Mouse (Mus musculus): ENCODE measurements at regions not wholly inside any gene's neighbourhood (a gene's known extent, or its start where the extent isn't known, plus 50 kb on each side); places are given as distances from the start of the nearest gene placed in this dataset.

GRCm38 (mm10) chr16:92958146-92958545, 132.2 kb upstream of the Runx1 start:
- Histone ChIP-seq H3K4me1 (ENCODE audit: control insufficient read depth, insufficient read depth, low read length) (peaks cover 9% of the 10 kb centered on the region; the same call in 1 of the 2 replicates), H3K4me3 (ENCODE audit: insufficient read depth, low read depth, low read length) (no peak overlapping the region), H3K36me3 (ENCODE audit: control insufficient read depth, insufficient read depth, low read length) (no peaks in the 10 kb centered on the region), H3K27ac (ENCODE audit: insufficient read depth, low read depth, low read length) (no peak overlapping the region), H3K27me3 (replicated peaks; ENCODE audit: control insufficient read depth, insufficient read depth, low read length) (no peaks in the 10 kb centered on the region)
- 63% methylated on average over 6 of the region's 6 CpGs for WGBS
- TF ChIP-seq POLR2A (IDR thresholded peaks at IDR 0.05; ENCODE audit: low read depth, low read length) (no peak), CTCF (conservative IDR thresholded peaks at IDR 0.05; ENCODE audit: insufficient read depth, insufficient read length, low read depth, low read length) (no peak)
- no peak for DNase-seq

GRCm38 (mm10) chr16:92955508-92955907, 129.6 kb upstream of the Runx1 start:
- DNase-seq = no peak
- H3K4me1 ChIP-seq (ENCODE audit: control insufficient read depth, insufficient read depth, low read length) = peaks cover 9% of the 10 kb centered on the region; the same call in 1 of the 2 replicates
- no peak for TF ChIP-seq POLR2A (IDR thresholded peaks at IDR 0.05; ENCODE audit: low read depth, low read length)
- no peak for TF ChIP-seq CTCF (conservative IDR thresholded peaks at IDR 0.05; ENCODE audit: insufficient read depth, insufficient read length, low read depth, low read length)
- no peak overlapping the region for H3K4me3 ChIP-seq (ENCODE audit: insufficient read depth, low read depth, low read length)
- 29% methylated on average over 5 of the region's 5 CpGs for WGBS
- no peak overlapping the region for H3K27ac ChIP-seq (ENCODE audit: insufficient read depth, low read depth, low read length)
- no peaks in the 10 kb centered on the region for H3K36me3 ChIP-seq (ENCODE audit: control insufficient read depth, insufficient read depth, low read length)
- H3K27me3 ChIP-seq (replicated peaks; ENCODE audit: control insufficient read depth, insufficient read depth, low read length) = no peaks in the 10 kb centered on the region

GRCm38 (mm10) chr16:92955087-92955486, 129.1 kb upstream of the Runx1 start:
- no peaks in the 10 kb centered on the region for H3K27me3 ChIP-seq (replicated peaks; ENCODE audit: control insufficient read depth, insufficient read depth, low read length)
- 93% methylated on average over 4 of the region's 4 CpGs for WGBS
- TF ChIP-seq CTCF (conservative IDR thresholded peaks at IDR 0.05; ENCODE audit: insufficient read depth, insufficient read length, low read depth, low read length) (no peak), POLR2A (IDR thresholded peaks at IDR 0.05; ENCODE audit: low read depth, low read length) (no peak)

GRCm38 (mm10) chr16:92953936-92954654, 128.1 kb upstream of the Runx1 start:
- H3K4me1 ChIP-seq (ENCODE audit: control insufficient read depth, insufficient read depth, low read length) = peaks cover 9% of the 10 kb centered on the region; the same call in 1 of the 2 replicates
- H3K27me3 ChIP-seq (replicated peaks; ENCODE audit: control insufficient read depth, insufficient read depth, low read length) = no peaks in the 10 kb centered on the region
- 59% methylated on average over 11 of the region's 11 CpGs for WGBS
- H3K36me3 ChIP-seq (ENCODE audit: control insufficient read depth, insufficient read depth, low read length) = no peaks in the 10 kb centered on the region
- no peak overlapping the region for H3K4me3 ChIP-seq (ENCODE audit: insufficient read depth, low read depth, low read length)
- DNase-seq = peak; percentile 76
- TF ChIP-seq CTCF (conservative IDR thresholded peaks at IDR 0.05; ENCODE audit: insufficient read depth, insufficient read length, low read depth, low read length) (no peak), POLR2A (IDR thresholded peaks at IDR 0.05; ENCODE audit: low read depth, low read length) (no peak)
- no peak overlapping the region for H3K27ac ChIP-seq (ENCODE audit: insufficient read depth, low read depth, low read length)

More at GRCm38 (mm10) chr16:92955087-92955486, 129.1 kb upstream of the Runx1 start:
- DNase-seq = no peak
- Histone ChIP-seq H3K4me3 (ENCODE audit: insufficient read depth, low read depth, low read length) (no peak overlapping the region), H3K36me3 (ENCODE audit: control insufficient read depth, insufficient read depth, low read length) (no peaks in the 10 kb centered on the region), H3K4me1 (ENCODE audit: control insufficient read depth, insufficient read depth, low read length) (peaks cover 9% of the 10 kb centered on the region; the same call in 1 of the 2 replicates), H3K27ac (ENCODE audit: insufficient read depth, low read depth, low read length) (no peak overlapping the region)

GRCm38 (mm10) chr16:92952336-92953097, 126.6 kb upstream of the Runx1 start:
- TF ChIP-seq POLR2A (IDR thresholded peaks at IDR 0.05; ENCODE audit: low read depth, low read length) (no peak), CTCF (conservative IDR thresholded peaks at IDR 0.05; ENCODE audit: insufficient read depth, insufficient read length, low read depth, low read length) (no peak)
- Histone ChIP-seq H3K4me3 (ENCODE audit: insufficient read depth, low read depth, low read length) (no peak overlapping the region), H3K27ac (ENCODE audit: insufficient read depth, low read depth, low read length) (no peak overlapping the region), H3K4me1 (ENCODE audit: control insufficient read depth, insufficient read depth, low read length) (peaks cover 9% of the 10 kb centered on the region; the same call in 1 of the 2 replicates), H3K36me3 (ENCODE audit: control insufficient read depth, insufficient read depth, low read length) (no peaks in the 10 kb centered on the region), H3K27me3 (replicated peaks; ENCODE audit: control insufficient read depth, insufficient read depth, low read length) (no peaks in the 10 kb centered on the region)
- peak; percentile 11 for DNase-seq
- 51% methylated on average over 7 of the region's 7 CpGs for WGBS

- DNase-seq = no peak
- H3K27me3 ChIP-seq (replicated peaks; ENCODE audit: control insufficient read depth, insufficient read depth, low read length) = no peaks in the 10 kb centered on the region
- H3K36me3 ChIP-seq (ENCODE audit: control insufficient read depth, insufficient read depth, low read length) = no peaks in the 10 kb centered on the region
- 68% methylated on average over 6 of the region's 6 CpGs for WGBS
- TF ChIP-seq CTCF (conservative IDR thresholded peaks at IDR 0.05; ENCODE audit: insufficient read depth, insufficient read length, low read depth, low read length) (no peak), POLR2A (IDR thresholded peaks at IDR 0.05; ENCODE audit: low read depth, low read length) (no peak)
- H3K4me1 ChIP-seq (ENCODE audit: control insufficient read depth, insufficient read depth, low read length) = peaks cover 9% of the 10 kb centered on the region; the same call in 1 of the 2 replicates
- no peak overlapping the region for H3K4me3 ChIP-seq (ENCODE audit: insufficient read depth, low read depth, low read length)
- H3K27ac ChIP-seq (ENCODE audit: insufficient read depth, low read depth, low read length) = no peak overlapping the region
Observed at GRCm38 (mm10) chr16:92951516-92951915, 125.6 kb upstream of the Runx1 start.

GRCm38 (mm10) chr16:92948494-92948893, 122.5 kb upstream of the Runx1 start:
- Histone ChIP-seq H3K27me3 (replicated peaks; ENCODE audit: control insufficient read depth, insufficient read depth, low read length) (no peaks in the 10 kb centered on the region), H3K4me3 (ENCODE audit: insufficient read depth, low read depth, low read length) (no peak overlapping the region), H3K36me3 (ENCODE audit: control insufficient read depth, insufficient read depth, low read length) (no peaks in the 10 kb centered on the region), H3K4me1 (ENCODE audit: control insufficient read depth, insufficient read depth, low read length) (no peaks in the 10 kb centered on the region), H3K27ac (ENCODE audit: insufficient read depth, low read depth, low read length) (no peak overlapping the region)
- no peak for TF ChIP-seq POLR2A (IDR thresholded peaks at IDR 0.05; ENCODE audit: low read depth, low read length)
- TF ChIP-seq CTCF (conservative IDR thresholded peaks at IDR 0.05; ENCODE audit: insufficient read depth, insufficient read length, low read depth, low read length) = no peak
- no peak for DNase-seq
- WGBS = 92% methylated on average over 13 of the region's 13 CpGs

Measured in kidney, adult 2 months (tissue).